Mouse (Mus musculus) cerebellum, adult 9-11 months (tissue): ENCODE measurements around the gene Tex13c2.

Source experiments
- DNase-seq: peaks from one replicate; pipeline ENCODE4 v3.0.0; 2022

The Tex13c2 gene

GRCm38 (mm10) chrX:42489446-42489845, at the start of gene Tex13c2:
Gene Tex13c2, plus strand, starts transcription at chrX:42489691.
- no peak for DNase-seq

- DNase-seq, result no peak
These were observed 39.2 kb upstream of the Tex13c2 start for GRCm38 (mm10) chrX:42450305-42450704.

- DNase-seq, result no peak
These were observed 36.5 kb upstream of the Tex13c2 start for GRCm38 (mm10) chrX:42453001-42453400.

GRCm38 (mm10) chrX:42454533-42454932, 35.0 kb upstream of the Tex13c2 start:
- no peak for DNase-seq

GRCm38 (mm10) chrX:42490336-42490735, 845 bp downstream of the Tex13c2 start:
- peak; percentile 50 for DNase-seq

GRCm38 (mm10) chrX:42500538-42500937, 11.0 kb downstream of the Tex13c2 start:
- no peak for DNase-seq

GRCm38 (mm10) chrX:42502291-42503043, 13.0 kb downstream of the Tex13c2 start, which contains the start of gene Sh2d1a:
Gene Sh2d1a, plus strand, starts transcription at chrX:42502453.
- DNase-seq, result no peak

- no peak for DNase-seq
These were observed 21.6 kb downstream of the Tex13c2 start for GRCm38 (mm10) chrX:42511105-42511504.

- no peak for DNase-seq
These were observed 23.1 kb downstream of the Tex13c2 start for GRCm38 (mm10) chrX:42512567-42512966.

- no peak for DNase-seq
These were observed 33.4 kb downstream of the Tex13c2 start for GRCm38 (mm10) chrX:42522868-42523267.

- DNase-seq, result no peak
These were observed 41.2 kb downstream of the Tex13c2 start for GRCm38 (mm10) chrX:42530703-42531102.

GRCm38 (mm10) chrX:42540030-42540755, 50.7 kb downstream of the Tex13c2 start:
- DNase-seq, result peak; percentile 89

GRCm38 (mm10) chrX:42540756-42541053, 51.2 kb downstream of the Tex13c2 start:
- DNase-seq, result peak; percentile 73
